Mouse (Mus musculus) erythroblast, embryonic 14.5 days (primary cell): ENCODE results near the gene Ggt1. TPM values are rescaled to one million over a fixed set of nuclear protein-coding genes. Genes with fewer than 3 reads are reported as not detected.

Source experiments
- H3K27me3 ChIP-seq: 2 replicates; pipeline ENCODE4 v1.6.1; 2012; ENCODE audit warnings: inconsistent platforms; ENCODE audit not compliant: control insufficient read depth
- H3K36me3 ChIP-seq: 2 replicates; pipeline ENCODE4 v1.6.1; 2012; ENCODE audit warnings: mild to moderate bottlenecking, inconsistent platforms; ENCODE audit not compliant: control insufficient read depth
- H3K4me1 ChIP-seq: 2 replicates; pipeline ENCODE4 v1.6.1; 2012; ENCODE audit warnings: inconsistent platforms; ENCODE audit not compliant: control insufficient read depth
- H3K4me3 ChIP-seq: replicated peaks from 2 replicates; pipeline ENCODE3; 2012; ENCODE audit warnings: moderate library complexity, mild to moderate bottlenecking, inconsistent platforms
- H3K9me3 ChIP-seq: 2 replicates; pipeline ENCODE4 v1.6.1; 2012; ENCODE audit warnings: low read length, inconsistent platforms, mixed read lengths; ENCODE audit not compliant: control insufficient read depth
- GATA1 ChIP-seq: IDR thresholded peaks from 2 replicates; pipeline ENCODE4 v1.6.1; 2012; ENCODE audit warnings: low read length, inconsistent platforms, mixed read lengths
- TAL1 ChIP-seq: IDR thresholded peaks from 3 replicates; pipeline ENCODE4 v1.6.1; 2012; ENCODE audit warnings: low read length, inconsistent platforms, mixed read lengths
- polyA plus RNA-seq: library from polyadenylated mRNA; stranded (reverse); fragments of >175 nt; gene quantifications from 2 replicates; pipeline ENCODE4 v1.2.3, GENCODE M21; 2012

Gene Ggt1
- polyA plus RNA-seq = 0.19 TPM in 1 of 2 replicates, not detected in the other

DNA sequence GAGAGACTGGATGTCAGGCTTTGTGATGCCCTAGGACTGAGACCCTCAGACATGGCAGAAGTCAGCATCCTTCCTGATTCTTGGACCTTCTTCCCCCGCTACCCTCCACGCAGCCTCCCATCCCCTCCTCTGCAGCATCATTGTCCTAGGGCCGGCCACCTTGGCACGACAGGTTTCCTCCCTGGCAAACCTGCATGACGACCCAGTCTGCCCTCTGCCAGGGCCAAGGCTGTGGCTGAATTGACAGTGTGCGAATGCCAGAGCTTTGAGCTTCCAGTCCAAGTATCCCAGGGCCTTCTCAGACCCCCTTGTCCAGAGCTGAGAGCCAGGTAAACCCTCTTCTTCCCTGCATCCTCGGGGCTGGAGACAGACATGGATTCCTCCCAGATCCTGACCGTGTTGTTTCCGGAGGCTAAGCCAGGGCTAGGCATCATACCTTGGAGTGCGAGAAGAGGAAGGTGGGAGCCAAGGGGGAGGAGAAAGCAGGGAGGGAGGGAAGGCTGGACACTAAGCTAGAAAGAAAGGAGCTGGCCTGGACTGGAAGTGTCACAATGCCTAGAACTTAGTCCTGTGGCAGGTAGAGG, at the start of gene Ggt1:
Gene Ggt1, plus strand, starts transcription at position 534 of the 584 bp plus-strand sequence.
- H3K27me3 ChIP-seq = peaks cover 58% of the 10 kb centered on the region
- TF ChIP-seq GATA1 (no peak), TAL1 (no peak)
- H3K9me3 ChIP-seq = no peaks in the 10 kb centered on the region

DNA sequence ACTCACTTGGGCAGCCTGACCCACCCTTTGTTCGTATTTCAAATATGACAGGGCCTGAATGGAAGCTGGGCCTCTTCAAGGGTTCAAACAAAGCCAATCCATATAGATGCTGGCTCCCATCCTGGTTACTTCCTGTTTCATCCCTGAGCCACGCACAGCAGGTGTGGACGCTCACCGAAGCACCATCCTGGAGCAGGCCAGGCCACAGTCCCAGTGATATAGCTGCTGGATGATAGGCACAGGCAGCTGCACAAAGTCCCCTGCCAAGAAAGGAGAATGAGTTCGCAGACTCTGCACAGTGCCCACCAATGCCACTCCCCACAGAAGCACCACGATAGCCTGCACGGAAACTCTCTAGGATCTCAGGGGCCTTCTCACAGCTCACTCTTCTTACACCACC, 49.5 kb upstream of the Ggt1 start:
- no peak for TF ChIP-seq GATA1
- no peak for TF ChIP-seq TAL1
- Histone ChIP-seq H3K27me3 (no peaks in the 10 kb centered on the region), H3K9me3 (no peaks in the 10 kb centered on the region), H3K36me3 (peaks cover 92% of the 10 kb centered on the region), H3K4me3 (no peak overlapping the region), H3K4me1 (peaks cover 64% of the 10 kb centered on the region)

More for the DNA sequence above, at the start of gene Ggt1:
- Histone ChIP-seq H3K4me3 (no peak within 1 kb of the TSS), H3K4me1 (no peaks in the 10 kb centered on the region), H3K36me3 (no peaks in the 10 kb centered on the region)

DNA sequence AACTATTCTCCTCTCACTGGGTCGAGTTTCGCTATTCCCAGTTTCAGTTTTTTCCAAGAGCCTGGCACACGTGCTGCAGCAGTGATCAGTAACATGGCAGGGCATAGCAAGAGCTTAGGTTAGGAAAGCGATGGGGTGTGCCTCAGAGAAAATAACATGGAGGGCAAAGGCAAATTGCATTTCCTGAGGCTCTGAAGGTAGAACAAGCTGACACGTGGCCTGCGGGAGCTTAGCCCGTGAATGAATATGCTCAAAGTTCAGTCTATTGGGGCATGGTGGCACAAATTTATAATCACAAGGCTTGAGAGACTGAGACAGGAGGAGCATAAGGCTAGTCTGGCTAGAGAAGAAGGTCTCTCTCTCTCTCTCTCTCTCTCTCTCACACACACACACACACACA, 48.6 kb upstream of the Ggt1 start:
- peak overlapping the region; percentile 3 for H3K4me3 ChIP-seq
- H3K9me3 ChIP-seq = no peaks in the 10 kb centered on the region
- peaks cover 58% of the 10 kb centered on the region for H3K4me1 ChIP-seq
- TF ChIP-seq GATA1 (no peak), TAL1 (no peak)
- H3K27me3 ChIP-seq = no peaks in the 10 kb centered on the region
- peaks cover 83% of the 10 kb centered on the region for H3K36me3 ChIP-seq

DNA sequence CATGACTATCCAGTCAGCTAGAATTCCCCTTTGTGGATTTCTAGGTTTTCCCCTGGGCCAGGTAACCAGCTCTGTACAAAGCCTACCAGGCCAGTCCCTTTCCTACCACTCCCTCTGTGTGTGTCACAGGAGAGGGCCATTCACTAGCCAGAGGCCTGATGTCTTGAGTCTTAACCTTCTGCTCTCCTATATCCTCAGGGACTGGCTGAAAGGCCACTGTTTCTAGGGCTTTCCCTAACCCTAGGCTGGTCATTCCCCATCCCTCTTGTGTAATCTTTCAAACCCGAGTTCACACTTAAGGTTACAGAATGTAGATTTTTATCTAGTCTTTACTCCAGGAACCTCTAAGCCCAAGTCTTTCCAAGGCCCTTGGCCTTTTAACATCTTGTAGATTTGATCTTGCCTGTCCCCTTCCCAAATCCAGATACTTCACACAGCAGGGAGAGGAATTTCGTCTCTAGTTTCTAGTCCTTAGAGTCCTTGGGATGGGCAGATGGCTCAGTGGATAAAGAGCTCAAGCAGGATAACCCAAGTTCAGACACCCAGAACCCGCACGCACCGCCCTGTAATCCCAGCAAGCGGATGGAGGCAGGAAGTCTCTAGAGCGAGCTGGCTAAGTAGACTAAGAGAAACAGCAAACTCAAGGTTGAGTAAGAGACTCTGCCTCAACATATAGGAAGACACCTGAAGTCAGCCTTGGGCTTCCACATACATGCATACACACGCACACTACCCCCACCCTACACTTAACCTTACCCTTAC, 47.9 kb upstream of the Ggt1 start:
- Histone ChIP-seq H3K4me3 (peak overlapping the region; percentile 85), H3K4me1 (peaks cover 63% of the 10 kb centered on the region), H3K9me3 (no peaks in the 10 kb centered on the region), H3K36me3 (peaks cover 76% of the 10 kb centered on the region), H3K27me3 (no peaks in the 10 kb centered on the region)
- no peak for TF ChIP-seq TAL1
- no peak for TF ChIP-seq GATA1

DNA sequence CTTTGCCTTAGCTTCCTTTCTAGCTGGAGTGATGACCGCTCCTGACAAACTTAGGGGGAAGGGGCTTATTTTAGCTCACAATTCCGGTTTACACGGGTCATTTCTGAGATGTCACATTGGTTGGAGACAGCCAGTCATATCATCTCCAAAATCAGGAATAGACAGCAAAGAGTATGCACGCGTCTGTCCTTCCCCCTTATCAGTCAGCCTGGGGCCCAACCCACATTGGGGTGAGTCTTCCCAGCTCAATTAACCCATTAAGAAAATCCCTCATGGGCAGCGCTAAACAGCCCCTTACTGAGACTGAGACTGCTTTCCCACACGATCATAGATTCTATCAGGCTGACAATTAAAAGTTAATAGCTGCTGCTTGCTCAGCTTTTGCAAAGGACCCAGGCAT, 47.0 kb upstream of the Ggt1 start:
- Histone ChIP-seq H3K4me3 (peak overlapping the region; percentile 85), H3K36me3 (peaks cover 72% of the 10 kb centered on the region), H3K4me1 (peaks cover 68% of the 10 kb centered on the region), H3K9me3 (no peaks in the 10 kb centered on the region), H3K27me3 (no peaks in the 10 kb centered on the region)
- TF ChIP-seq GATA1 = peak; percentile 91
- no peak for TF ChIP-seq TAL1

DNA sequence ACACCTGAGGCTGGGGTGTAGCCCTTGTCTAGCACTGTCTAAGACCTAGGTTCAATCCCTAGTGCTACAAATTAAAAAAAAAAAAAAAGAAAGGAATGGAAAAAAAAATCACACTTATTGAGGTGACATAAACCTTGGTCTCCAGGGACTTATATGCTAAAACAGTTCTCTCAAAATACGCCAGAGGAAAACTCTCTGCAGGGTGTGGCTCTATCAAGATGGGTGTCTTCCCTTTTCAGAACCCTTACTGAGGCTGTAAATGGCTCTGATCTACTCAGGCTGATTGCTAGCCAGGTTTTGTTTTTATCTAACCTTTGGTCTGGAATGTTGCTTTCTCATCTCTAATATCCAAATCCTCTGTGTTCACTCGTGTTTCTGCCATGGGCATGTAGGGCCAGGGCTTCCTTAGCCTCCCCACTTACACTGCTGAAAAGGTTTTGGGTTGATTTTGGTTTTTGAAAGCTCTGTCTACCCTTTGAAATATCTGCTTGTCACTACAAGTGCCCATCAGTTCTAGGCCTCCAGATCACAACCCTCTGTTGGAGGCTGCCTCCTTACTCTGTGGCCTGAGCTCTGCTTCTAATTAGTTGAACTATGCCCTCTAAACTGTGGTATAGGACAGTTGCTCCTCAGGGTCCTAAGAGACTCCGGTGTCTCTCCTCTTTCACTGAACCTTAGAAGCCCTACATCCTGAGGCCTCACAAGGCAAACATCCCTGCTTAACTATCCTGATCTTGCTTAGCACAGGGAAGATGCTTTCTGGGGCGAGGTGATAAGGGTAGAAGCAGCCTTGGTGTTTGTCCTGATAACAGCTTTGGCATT, 46.0 kb upstream of the Ggt1 start:
- Histone ChIP-seq H3K4me3 (peak overlapping the region; percentile 85), H3K4me1 (peaks cover 75% of the 10 kb centered on the region), H3K36me3 (peaks cover 72% of the 10 kb centered on the region), H3K27me3 (no peaks in the 10 kb centered on the region), H3K9me3 (no peaks in the 10 kb centered on the region)
- TF ChIP-seq GATA1 (peak; percentile 96), TAL1 (peak; percentile 95)

DNA sequence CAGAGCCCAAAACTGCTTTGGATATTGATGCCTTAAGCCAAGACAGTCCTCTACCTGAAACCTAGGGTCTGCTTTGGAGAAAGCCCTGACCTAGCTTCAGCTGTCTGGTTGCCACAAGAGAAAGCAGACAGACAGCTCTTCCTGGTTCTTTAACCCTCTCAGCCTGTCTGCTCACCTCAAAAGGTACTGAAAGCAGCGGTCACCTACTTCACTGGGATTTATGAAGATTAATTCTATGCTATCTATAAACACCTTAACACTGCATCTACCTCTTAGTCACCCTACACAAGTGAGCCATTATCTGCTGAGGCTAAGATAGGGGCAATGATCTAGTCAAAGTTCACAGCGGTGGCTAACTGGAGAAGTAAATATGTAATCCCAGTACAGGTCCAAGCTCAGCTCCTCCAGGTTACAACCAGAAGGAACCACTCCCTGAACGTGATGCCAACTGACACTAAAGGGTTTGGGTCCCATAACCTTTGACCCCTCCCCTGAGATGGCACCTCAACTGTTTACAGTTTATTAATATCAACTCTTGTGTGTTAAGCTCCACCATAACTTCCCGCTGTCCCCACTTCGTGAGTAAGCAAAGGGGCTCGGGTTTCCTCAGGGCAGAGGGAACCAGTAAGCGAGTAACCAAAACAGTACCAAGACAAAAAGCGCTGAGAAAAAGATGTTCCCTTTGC, 45.2 kb upstream of the Ggt1 start:
- Histone ChIP-seq H3K36me3 (peaks cover 72% of the 10 kb centered on the region), H3K4me3 (peak overlapping the region; percentile 85), H3K9me3 (no peaks in the 10 kb centered on the region), H3K4me1 (peaks cover 78% of the 10 kb centered on the region), H3K27me3 (no peaks in the 10 kb centered on the region)
- no peak for TF ChIP-seq TAL1
- TF ChIP-seq GATA1 = no peak

DNA sequence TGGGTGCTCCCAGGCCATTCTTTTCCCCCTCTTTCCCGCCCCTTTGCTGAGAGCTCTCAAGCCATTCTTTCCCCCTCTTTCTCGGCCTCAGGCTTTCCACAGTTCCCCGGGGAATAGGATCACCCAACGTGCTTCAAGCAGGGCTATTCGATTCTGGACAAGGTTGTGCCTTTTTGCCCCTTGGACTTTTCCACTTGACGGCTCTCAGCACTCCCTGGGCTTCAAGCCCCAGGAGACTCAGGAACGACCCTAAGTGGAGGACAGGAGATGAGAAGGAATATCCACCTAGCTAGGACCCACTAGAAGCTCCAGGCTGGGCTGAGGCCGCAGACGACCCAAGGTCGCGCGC, 44.7 kb upstream of the Ggt1 start:
- Histone ChIP-seq H3K4me3 (peak overlapping the region; percentile 85), H3K27me3 (no peaks in the 10 kb centered on the region), H3K4me1 (peaks cover 79% of the 10 kb centered on the region), H3K9me3 (no peaks in the 10 kb centered on the region), H3K36me3 (peaks cover 72% of the 10 kb centered on the region)
- TF ChIP-seq GATA1 = no peak
- no peak for TF ChIP-seq TAL1
